Mouse (Mus musculus) myocyte (in vitro differentiated cells): ENCODE measurements around the gene Farsa. TPM values are rescaled to one million over a fixed set of nuclear protein-coding genes. Genes with fewer than 3 reads are reported as not detected.
A peak's percentile ranks its signal among the peaks of the same experiment; 100 is the strongest.
"Not testable (repeated sequence)": the region's sequence is repeated elsewhere in the genome, so short reads cannot be mapped to it uniquely, and the experiment has no call there.

Experiments
- H3K27me3 ChIP-seq: one replicate; pipeline ENCODE4 v1.6.1; 2011; ENCODE audit not compliant: control insufficient read depth, insufficient read depth, insufficient read length
- H3K36me3 ChIP-seq: one replicate; pipeline ENCODE4 v1.6.1; 2011; ENCODE audit not compliant: control insufficient read depth, insufficient read depth
- H3K4me2 ChIP-seq: one replicate; pipeline ENCODE4 v1.6.1; 2011; ENCODE audit warnings: low read depth, control low read depth
- H3K4me3 ChIP-seq: one replicate; pipeline ENCODE4 v1.5.1; 2011; ENCODE audit warnings: mild to moderate bottlenecking, control low read depth, moderate library complexity
- H3K79me2 ChIP-seq: one replicate; pipeline ENCODE4 v1.6.1; 2011; ENCODE audit not compliant: control insufficient read depth, insufficient read depth
- H3ac ChIP-seq: one replicate; pipeline ENCODE4 v1.6.1; 2011; ENCODE audit not compliant: control insufficient read depth, insufficient read length
- CEBPB ChIP-seq: IDR thresholded peaks from 2 replicates; pipeline ENCODE4 v1.6.1; 2011; ENCODE audit warnings: mild to moderate bottlenecking, moderate library complexity; ENCODE audit not compliant: poor library complexity, insufficient read depth, severe bottlenecking
- E2F4 ChIP-seq: IDR thresholded peaks from one replicate; pipeline ENCODE4 v1.6.1; 2011; ENCODE audit warnings: mild to moderate bottlenecking, control low read depth, moderate library complexity; ENCODE audit not compliant: insufficient read depth
- MAX ChIP-seq: IDR thresholded peaks from one replicate; pipeline ENCODE4 v1.6.1; 2011; ENCODE audit warnings: low read depth, mild to moderate bottlenecking, control low read depth
- MYOD1 ChIP-seq, 3 experiments: IDR thresholded peaks; one replicate each; pipeline ENCODE4 v1.6.1; 2011; ENCODE audit warnings: control low read depth in 2 of 3, low read depth in 2 of 3, mild to moderate bottlenecking in 2 of 3, moderate library complexity in 1 of 3; ENCODE audit not compliant: insufficient read length in 2 of 3, control insufficient read depth in 1 of 3
- MYOG ChIP-seq, 3 experiments: IDR thresholded peaks; one replicate each; pipeline ENCODE4 v1.6.1; 2011; ENCODE audit warnings: control low read depth in 2 of 3, low read depth in 2 of 3, mild to moderate bottlenecking in 2 of 3; ENCODE audit not compliant: insufficient read length in 2 of 3, control insufficient read depth in 1 of 3, insufficient read depth in 1 of 3
- POLR2A ChIP-seq: IDR thresholded peaks from one replicate; pipeline ENCODE4 v1.6.1; 2011; ENCODE audit warnings: low read depth, mild to moderate bottlenecking, control low read depth, moderate library complexity; ENCODE audit not compliant: insufficient read length
- POLR2AphosphoS2 ChIP-seq: IDR thresholded peaks from one replicate; pipeline ENCODE4 v1.6.1; 2011; ENCODE audit warnings: low read depth, control low read depth; ENCODE audit not compliant: insufficient read length
- REST ChIP-seq: IDR thresholded peaks from one replicate; pipeline ENCODE4 v1.6.1; 2011; ENCODE audit warnings: mild to moderate bottlenecking, control low read depth, moderate library complexity; ENCODE audit not compliant: insufficient read depth, insufficient read length
- SRF ChIP-seq: IDR thresholded peaks from one replicate; pipeline ENCODE4 v1.6.1; 2011; ENCODE audit warnings: low read depth; ENCODE audit not compliant: control insufficient read depth, insufficient read length
- TCF12 ChIP-seq: IDR thresholded peaks from one replicate; pipeline ENCODE4 v1.6.1; 2011; ENCODE audit warnings: mild to moderate bottlenecking, control low read depth; ENCODE audit not compliant: poor library complexity, insufficient read depth, severe bottlenecking
- TCF3 ChIP-seq: IDR thresholded peaks from one replicate; pipeline ENCODE4 v1.6.1; 2011; ENCODE audit warnings: low read depth, control low read depth; ENCODE audit not compliant: insufficient read length
- USF1 ChIP-seq: IDR thresholded peaks from one replicate; pipeline ENCODE4 v1.6.1; 2011; ENCODE audit warnings: low read depth, mild to moderate bottlenecking, control low read depth, moderate library complexity
- polyA plus RNA-seq: library from polyadenylated mRNA; unstranded; fragments of >200 nt; fragmentation: generic; extraction: Trizol; gene quantifications from one replicate; pipeline ENCODE4 v1.2.1, GENCODE M21; 2012; ENCODE audit warnings: missing spikeins

The Farsa gene
- polyA plus RNA-seq, 1 experiment, result 73.3 TPM

GRCm38 (mm10) chr8:84902920-84903661 is 46.3 kb downstream of the Farsa start:
- Histone ChIP-seq H3K79me2 (no peaks in the 10 kb centered on the region), H3K27me3 (no peaks in the 10 kb centered on the region), H3K4me2 (peak overlapping the region; percentile 86), H3K4me3 (peak overlapping the region; percentile 25), H3ac (peak overlapping the region; percentile 13), H3K36me3 (no peaks in the 10 kb centered on the region)
- no peak for TF ChIP-seq MYOD1 (IDR thresholded peaks at IDR 0.05; ENCODE audit: control insufficient read depth in 1 of 3, insufficient read length in 2 of 3, low read depth in 2 of 3)
- no peak for TF ChIP-seq USF1
- TF ChIP-seq E2F4, result no peak
- no peak for TF ChIP-seq TCF3
- TF ChIP-seq CEBPB, result no peak
- TF ChIP-seq SRF, result no peak
- no peak for TF ChIP-seq MAX
- TF ChIP-seq REST, result no peak
- no peak for TF ChIP-seq TCF12
- TF ChIP-seq POLR2AphosphoS2, result no peak
- TF ChIP-seq MYOG (IDR thresholded peaks at IDR 0.05; ENCODE audit: control insufficient read depth in 1 of 3, insufficient read depth in 1 of 3, insufficient read length in 2 of 3, low read depth in 2 of 3), result no peak
- TF ChIP-seq POLR2A, result no peak

DNA sequence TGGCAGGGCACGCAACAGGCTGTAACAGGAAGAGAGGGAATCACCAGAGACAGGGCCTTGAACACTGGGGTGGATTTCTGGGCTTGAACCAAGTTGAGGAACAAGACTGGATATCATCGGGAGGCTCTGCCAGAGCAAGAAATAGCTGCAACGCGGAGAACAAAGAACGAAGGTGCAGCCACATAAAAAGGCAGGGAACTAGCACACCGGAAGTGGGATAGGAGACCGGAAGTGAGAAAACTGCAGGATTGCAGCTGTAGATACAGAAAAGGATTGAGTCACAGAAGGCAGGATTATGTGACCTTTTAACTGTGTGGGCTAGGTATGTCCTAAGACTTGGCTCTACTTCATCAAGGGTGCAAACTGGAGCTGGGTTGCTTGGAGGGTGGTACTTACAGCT is 47.6 kb downstream of the Farsa start:
- H3K4me2 ChIP-seq, result no peak overlapping the region
- no peak for TF ChIP-seq MYOD1 (IDR thresholded peaks at IDR 0.05; ENCODE audit: control insufficient read depth in 1 of 3, insufficient read length in 2 of 3, low read depth in 2 of 3)
- TF ChIP-seq POLR2A, result no peak
- TF ChIP-seq TCF3, result no peak
- no peak for TF ChIP-seq MYOG (IDR thresholded peaks at IDR 0.05; ENCODE audit: control insufficient read depth in 1 of 3, insufficient read depth in 1 of 3, insufficient read length in 2 of 3, low read depth in 2 of 3)
- TF ChIP-seq SRF, result no peak
- no peak for TF ChIP-seq REST
- no peak for TF ChIP-seq USF1
- no peak for TF ChIP-seq POLR2AphosphoS2
- no peak for TF ChIP-seq CEBPB
- TF ChIP-seq MAX, result no peak
- no peak overlapping the region for H3ac ChIP-seq
- no peak overlapping the region for H3K4me3 ChIP-seq
- no peaks in the 10 kb centered on the region for H3K27me3 ChIP-seq
- H3K36me3 ChIP-seq, result no peaks in the 10 kb centered on the region
- no peaks in the 10 kb centered on the region for H3K79me2 ChIP-seq

DNA sequence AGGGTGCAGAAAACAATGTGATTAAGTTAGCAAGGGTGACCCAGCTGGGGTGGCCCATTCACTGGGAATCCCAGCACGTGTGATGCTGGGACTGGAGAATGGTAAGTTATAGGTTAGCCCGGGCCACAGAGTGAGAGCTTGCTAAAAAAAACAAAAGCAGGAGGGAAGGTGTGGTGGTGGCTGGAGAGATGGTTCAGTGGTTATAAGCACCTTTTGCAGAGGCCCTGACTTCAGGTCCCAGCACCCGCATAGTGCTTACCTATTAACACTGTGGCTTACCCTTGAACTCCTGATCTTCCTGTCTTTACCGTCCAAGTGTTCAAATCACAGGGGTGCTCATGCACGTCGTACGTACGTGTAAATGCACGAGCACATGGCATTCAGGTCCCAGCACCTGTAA is 50.2 kb downstream of the Farsa start:
- TF ChIP-seq REST, result no peak
- H3K36me3 ChIP-seq, result no peaks in the 10 kb centered on the region
- no peak overlapping the region for H3K4me2 ChIP-seq
- no peak overlapping the region for H3ac ChIP-seq
- no peaks in the 10 kb centered on the region for H3K79me2 ChIP-seq
- H3K4me3 ChIP-seq, result no peak overlapping the region
- no peaks in the 10 kb centered on the region for H3K27me3 ChIP-seq

DNA sequence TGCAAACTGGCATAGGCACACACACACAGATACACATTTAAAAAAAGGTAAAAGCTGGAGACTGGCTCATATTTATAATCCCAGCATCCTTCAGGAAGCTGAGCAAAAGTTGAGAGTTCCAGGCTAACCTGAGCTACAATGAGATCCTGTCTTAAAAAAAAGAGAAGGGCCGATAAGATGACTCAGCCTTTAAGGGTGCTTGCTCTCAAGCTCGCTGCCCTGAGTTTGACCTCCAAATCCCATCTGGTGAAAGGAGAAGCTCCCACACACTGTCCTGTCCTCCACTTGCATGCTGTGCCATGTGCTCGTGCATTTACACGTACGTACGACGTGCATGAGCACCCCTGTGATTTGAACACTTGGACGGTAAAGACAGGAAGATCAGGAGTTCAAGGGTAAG is 50.7 kb downstream of the Farsa start:
- peak overlapping the region; percentile 42 for H3K4me3 ChIP-seq
- no peak overlapping the region for H3ac ChIP-seq
- no peaks in the 10 kb centered on the region for H3K27me3 ChIP-seq
- no peaks in the 10 kb centered on the region for H3K79me2 ChIP-seq
- H3K4me2 ChIP-seq, result no peak overlapping the region
- TF ChIP-seq POLR2AphosphoS2 (no peak), MYOG (IDR thresholded peaks at IDR 0.05; ENCODE audit: control insufficient read depth in 1 of 3, insufficient read depth in 1 of 3, insufficient read length in 2 of 3, low read depth in 2 of 3) (no peak), SRF (no peak), REST (no peak), CEBPB (no peak), E2F4 (no peak), MAX (no peak), POLR2A (no peak), MYOD1 (IDR thresholded peaks at IDR 0.05; ENCODE audit: control insufficient read depth in 1 of 3, insufficient read length in 2 of 3, low read depth in 2 of 3) (no peak), USF1 (no peak)
- H3K36me3 ChIP-seq, result no peaks in the 10 kb centered on the region

GRCm38 (mm10) chr8:84907979-84908378 is 51.2 kb downstream of the Farsa start:
- Histone ChIP-seq H3K4me3 (peak overlapping the region; percentile 42), H3K4me2 (peak overlapping the region; percentile 100)
- H3K27me3 ChIP-seq, H3ac ChIP-seq, H3K79me2 ChIP-seq, H3K36me3 ChIP-seq: not testable (repeated sequence)
